Mouse (Mus musculus) heart, adult 9 months (tissue): Measurements from ENCODE around the gene Selenov.

Experiments used
- DNase-seq, 2 experiments: peaks; one replicate each; pipeline ENCODE4 v3.0.0; 2022; ENCODE audit warnings: low spot score in 2 of 2

Selenov gene

DNA sequence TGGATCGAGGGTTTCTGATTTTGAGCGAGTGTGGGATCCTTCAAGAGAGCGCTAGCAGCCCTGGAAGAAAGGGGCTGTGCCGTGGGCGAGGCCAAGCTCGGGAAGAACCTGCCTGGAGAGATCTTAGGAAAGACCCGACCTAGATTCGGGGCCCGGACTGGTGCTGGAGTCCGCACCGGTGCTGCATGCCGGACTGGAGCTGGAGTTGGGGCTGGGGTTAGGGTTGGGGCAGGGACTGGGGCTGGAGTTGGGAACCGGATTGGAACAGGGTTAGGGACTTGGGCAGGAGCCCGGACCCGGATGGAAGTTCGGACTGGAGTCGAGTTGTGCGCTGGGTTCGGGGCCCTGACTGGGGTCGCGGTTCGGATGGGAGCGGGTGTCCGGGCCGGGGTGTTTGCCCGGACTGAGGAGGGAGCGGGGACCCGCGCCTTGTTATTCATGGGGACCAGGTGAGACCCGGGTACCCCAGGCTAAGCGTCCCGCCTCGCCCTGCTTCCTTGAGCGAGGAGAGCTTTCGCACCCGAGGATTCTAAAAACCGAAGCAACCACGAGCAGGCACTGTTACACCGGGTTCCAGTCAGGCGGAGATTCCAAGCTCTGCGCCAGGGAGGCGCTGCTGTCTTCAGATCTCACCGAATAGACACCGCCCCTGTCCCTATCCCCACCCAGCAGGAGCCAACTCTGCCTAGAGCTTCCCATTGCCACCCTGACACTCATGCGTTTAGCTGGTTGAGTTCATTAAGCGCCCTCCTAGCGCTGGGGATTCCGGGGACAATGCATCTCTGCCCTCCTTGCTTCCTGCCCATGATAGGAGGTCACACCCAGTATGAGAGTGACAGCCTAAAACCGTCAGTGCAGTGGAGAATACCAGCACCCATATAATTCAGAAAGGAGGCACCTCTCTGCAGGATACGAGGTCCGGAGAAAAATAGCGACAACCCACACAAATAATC is at the start of gene Selenov:
Selenov (minus strand) TSS at position 549 of the 953 bp plus-strand sequence.
- no peak for DNase-seq

DNA sequence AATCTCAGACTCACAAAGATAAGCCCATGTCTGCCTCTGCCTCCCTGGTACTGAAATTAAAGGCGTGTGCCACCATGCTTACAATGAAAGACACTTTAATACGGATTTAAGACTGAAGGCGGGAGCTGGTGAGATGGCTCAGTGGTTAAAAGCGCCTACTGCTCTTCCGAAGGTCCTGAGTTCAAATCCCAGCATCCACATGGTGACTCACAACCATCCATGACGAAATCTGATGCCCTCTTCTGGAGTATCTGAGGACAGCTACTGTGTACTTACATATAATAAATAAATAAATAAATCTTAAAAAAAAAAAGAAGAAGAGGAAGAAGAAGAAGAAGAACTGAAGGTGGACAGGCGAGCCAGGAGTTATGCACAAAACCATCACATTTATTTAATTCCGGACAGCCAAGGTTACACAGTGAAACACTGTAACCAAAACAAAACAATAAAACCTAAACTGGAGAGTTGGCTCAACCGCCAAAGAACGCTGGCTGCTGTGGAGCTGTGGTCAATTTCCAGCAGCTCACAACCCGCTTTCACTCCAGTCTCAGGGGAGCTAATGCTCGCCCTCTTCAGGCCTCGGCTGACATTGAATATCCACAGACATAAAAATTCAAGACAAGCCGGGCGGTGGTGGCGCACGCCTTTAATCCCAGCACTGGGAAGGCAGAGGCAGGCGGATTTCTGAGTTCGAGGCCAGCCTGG is 48.4 kb upstream of the Selenov start:
- peak; percentile 62 to 78 for DNase-seq

DNA sequence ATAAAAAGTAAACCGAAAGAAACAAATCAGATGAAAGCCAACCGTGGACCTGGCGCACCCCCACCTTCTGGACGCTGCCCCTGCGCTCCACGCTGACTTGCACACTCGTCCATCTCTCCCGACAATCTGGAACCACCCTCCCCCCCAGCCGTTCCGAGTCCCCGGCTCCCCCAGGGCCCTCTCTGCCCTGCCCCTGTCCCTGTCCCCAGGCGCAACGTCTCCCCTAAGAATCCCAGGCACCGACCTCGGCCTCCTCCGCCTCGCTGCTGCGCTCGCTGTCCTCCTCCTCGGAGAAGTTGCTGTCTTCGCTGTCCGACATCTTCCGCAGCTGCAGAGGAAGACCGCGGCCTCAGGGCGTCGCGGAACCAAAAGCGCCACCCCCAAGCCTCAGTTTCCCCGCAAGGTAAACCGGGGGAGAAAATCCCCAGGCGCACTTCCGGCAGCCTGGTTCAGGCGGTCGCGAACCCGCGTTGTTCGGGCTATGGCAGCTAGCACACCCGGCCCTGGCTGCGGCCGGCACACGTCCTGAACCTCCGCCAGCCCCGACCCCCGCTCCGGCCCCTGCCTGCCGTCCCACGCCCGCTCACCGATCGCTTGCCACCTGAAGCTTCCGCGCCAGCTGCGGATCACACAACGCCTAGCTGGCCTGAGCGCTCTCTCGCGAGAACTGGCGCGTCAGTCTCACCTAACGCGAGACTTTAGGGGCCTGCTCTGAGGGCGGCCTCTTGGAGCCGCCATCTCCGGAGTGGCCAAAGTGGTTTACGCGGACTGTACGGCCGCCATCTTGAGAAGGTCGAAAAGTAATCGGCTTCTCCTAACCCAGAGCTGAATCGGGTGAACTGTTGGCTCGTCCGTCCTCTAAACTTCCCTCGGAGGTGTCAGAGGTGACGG is 47.4 kb upstream of the Selenov start, which contains the start of gene Supt5:
Supt5 (minus strand) TSS at position 639 of the 891 bp plus-strand sequence.
- peak; percentile 97 to 98 for DNase-seq

GRCm38 (mm10) chr7:28335471-28335870 is 44.5 kb upstream of the Selenov start:
- DNase-seq = no peak

- no peak for DNase-seq
These were observed 43.5 kb upstream of the Selenov start for GRCm38 (mm10) chr7:28334534-28334933.

DNA sequence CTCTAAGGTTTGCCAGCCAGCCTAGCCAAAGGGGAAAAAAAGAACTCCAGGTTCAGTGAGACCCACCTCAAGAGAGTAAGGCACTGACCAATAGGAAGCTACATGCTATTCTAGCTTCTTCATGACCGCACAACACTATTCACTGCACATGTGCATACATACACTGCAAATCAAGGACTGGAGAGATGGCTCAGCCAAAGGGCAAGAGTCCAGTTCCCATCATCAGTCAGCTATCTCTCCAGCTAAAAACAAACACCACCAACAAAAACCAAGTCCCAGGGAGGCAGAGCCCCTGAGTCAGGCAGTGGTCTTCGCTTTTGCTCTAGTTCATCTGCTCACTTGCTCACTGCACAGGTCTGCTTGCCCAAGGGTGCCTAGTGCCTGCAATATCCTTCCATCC is 37.3 kb upstream of the Selenov start:
- no peak for DNase-seq

- no peak for DNase-seq
These were observed 35.5 kb upstream of the Selenov start for GRCm38 (mm10) chr7:28326457-28326856.

GRCm38 (mm10) chr7:28325293-28325692 is 34.3 kb upstream of the Selenov start:
- no peak for DNase-seq

GRCm38 (mm10) chr7:28321974-28322720 is 31.2 kb upstream of the Selenov start:
- no peak for DNase-seq

DNA sequence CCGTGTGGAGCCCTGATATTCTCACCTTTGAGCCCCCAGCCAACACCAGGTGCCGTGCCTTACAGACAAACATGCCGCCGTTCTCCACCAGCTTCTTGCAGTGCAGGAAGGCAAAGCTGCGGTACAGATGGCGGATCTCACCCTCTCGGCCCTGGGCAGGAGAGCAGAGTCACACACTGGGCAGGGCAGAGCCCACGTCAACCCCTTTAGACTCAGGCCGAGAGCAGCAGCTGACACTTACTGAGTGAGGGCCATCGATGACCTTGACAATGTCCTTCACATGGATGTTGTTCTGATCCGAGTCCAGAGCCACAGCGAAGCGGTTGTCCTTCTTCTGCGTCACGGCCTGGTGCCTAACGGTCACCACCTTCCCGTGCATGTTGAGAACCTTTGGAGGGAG is 27.7 kb upstream of the Selenov start:
- DNase-seq = no peak

DNA sequence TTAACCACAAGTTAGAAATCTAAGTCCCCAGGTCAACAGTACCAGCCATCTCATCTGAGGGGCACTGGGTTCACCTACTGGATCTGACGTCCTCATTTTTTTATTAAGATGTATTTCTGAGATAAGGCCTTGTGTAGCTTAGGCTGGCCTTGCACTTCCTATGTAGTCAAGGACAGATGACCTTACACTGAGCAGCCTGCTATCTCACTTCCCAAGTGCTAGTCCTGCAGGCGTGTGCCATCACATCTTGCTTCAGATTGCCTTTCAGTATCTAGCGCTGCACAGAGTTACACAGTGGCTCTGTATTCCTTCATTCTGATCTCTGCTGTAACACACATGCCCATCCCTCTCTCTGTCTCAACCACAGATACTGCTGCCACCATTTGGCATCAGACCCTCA is 27.1 kb upstream of the Selenov start:
- no peak for DNase-seq

DNA sequence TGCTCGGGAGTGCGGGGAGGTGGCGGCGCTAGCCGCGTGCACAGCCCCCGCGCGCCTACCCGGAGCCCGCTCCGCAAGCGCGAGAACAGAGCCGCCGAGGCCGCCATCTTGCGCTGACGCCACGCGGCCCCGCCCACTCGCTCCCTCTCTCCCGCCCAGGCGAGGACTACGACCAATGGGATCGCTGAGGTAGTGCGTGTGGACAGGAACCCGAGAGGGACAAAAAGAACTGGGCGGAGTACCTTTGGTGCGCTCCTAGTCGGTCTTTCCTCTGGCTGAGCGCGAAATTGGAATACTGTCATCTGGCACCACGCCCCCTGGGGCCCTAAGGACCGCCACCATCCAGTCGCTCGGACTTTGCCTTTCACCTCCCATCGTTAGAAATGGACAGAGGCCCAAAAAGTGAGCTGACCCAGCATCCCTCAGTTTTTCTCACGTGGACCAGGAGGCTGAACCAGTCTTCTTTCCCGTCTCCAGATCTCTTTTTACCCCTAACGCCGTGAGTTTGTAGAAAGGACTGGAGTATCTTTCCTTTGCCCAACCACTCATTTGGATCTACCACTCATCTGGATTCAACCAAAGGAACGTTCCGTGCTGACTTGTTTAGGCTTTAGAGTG is 21.0 kb upstream of the Selenov start, which contains the start of gene Timm50:
Timm50 (minus strand) TSS at position 147 of the 618 bp plus-strand sequence.
- peak; percentile 98 for DNase-seq

GRCm38 (mm10) chr7:28311151-28311925 is 20.4 kb upstream of the Selenov start:
- DNase-seq = peak in 1 of 2 experiments; percentile 5

DNA sequence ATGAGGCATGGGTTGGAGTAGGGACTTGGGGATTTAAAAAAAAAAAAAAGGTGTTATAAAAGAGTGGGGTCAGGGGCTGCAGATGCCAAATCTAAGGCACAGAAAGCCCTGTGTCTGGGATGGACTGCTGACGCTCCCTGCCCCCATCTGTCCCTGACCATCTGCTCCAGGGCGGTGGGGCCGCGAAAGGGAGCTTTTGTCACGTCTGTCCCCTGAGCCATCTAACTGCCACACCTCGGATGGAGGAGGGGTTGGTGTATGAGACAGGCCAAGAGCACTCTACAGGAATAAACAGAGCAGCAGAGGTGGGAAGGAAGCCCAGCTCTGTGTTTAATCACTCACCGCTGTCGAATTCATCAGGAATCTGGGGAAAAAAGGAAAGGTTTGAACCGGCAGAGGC is 18.8 kb upstream of the Selenov start:
- no peak for DNase-seq

- no peak for DNase-seq
These were observed 15.2 kb upstream of the Selenov start for GRCm38 (mm10) chr7:28306216-28306615.

DNA sequence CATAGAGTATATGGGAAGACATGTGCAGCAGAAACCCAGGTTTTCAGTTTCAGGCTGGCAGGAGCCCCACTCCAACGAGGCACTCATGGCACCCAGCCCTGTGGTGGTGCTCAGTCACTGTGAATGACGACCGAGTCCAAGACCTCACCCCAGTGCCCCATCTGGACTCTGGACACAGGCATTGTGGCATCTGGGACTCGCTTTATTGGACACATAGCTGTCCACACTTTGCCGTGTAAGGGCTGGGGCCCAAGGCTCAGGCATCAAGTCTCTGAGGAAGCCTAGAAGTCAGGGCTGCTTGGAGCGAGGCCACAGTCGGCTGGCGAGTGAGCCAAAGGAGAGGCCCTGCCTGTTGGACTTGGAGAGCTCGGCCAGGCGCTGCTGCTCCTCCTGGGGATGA is 14.7 kb upstream of the Selenov start:
- no peak for DNase-seq

GRCm38 (mm10) chr7:28301616-28302433 is 10.8 kb upstream of the Selenov start, which contains the start of gene Dll3:
TSS of gene Dll3 (minus strand) at chr7:28302238.
- peak; percentile 27 to 35 for DNase-seq

DNA sequence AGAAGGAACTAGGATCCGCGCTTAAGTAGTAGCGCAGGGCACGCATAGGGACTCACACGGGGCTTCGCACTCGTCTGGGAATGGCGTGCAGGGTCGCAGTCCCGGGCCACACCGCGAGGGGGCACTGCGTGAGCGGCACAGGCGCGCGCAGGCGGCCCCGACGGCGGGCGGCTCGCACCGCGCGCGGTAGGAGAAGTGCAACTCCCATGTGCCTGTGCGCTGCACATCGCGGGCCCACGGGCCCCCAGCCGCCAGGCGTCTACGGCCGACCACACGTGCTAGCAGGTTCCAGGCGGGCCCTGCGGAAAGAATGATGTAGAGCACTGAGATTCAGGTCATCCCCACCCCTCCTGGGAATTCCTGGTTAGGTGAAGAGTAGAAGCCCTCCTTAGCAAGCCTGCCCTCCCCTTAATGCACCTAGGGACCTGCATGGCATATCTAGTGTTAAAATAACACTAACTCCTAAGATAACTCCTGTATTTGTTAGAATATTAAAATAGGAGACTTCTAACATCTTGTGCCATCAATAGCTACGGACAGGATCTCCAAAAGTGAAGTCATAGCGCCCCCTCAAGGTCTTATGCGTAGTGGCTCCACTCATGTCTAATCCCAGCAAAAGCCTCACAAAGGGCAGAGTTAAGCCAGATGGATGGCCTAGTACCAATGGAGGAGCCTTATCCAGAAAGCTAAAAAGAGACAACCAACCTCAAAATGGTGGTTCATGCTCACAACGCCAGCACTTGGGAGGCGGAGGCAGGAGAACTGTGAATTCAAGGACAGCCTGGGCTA is 8.0 kb upstream of the Selenov start:
- no peak for DNase-seq
